In genomic region chr4:12629375-12629821, GRCm38 (mm10) we compare ENCODE assay signal across 14 mouse cellular contexts.
DNase-seq lines count a peak whose midpoint lies in the region; ATAC-seq lines count a peak whose summit lies in the region.
"Had no signal": no experiment of that assay in that cellular context is flagged by ENCODE, and none has a peak within 500 bp of the region (broad histone marks: within the 10 kb centered on the region; RNA-seq: fewer than 3 reads in every experiment).

No protein-coding gene starts in this region.

- no peak overlapping the region for H3K27ac ChIP-seq in hindbrain, embryonic 11.5 days (ENCODE audit: low read depth, low read length)
- H3K27ac ChIP-seq in midbrain, embryonic 12.5 days (replicated peaks), result peak overlapping the region; percentile 65
- H3K27ac ChIP-seq: embryonic facial prominence, embryonic 10.5 days; layer of hippocampus, adult 2 months had no signal

- peak; percentile 6 for DNase-seq in retina, postnatal 1 day
- no peak for DNase-seq in retina, embryonic 14.5 days (ENCODE audit: low spot score)
- DNase-seq in hindbrain, embryonic 11.5 days (ENCODE audit: low spot score), result peak; percentile 47
- DNase-seq in ovary, postnatal 36 days (ENCODE audit: low spot score), result no peak
- DNase-seq in layer of hippocampus, adult 11-12 months (ENCODE audit: low spot score), result no peak
- DNase-seq in spleen, postnatal 36 days (ENCODE audit: low spot score in 2 of 2), result no peak
- DNase-seq: cerebellum, adult 18-20 months; kidney, adult 9 months; liver; lung, adult 2 months had no signal

- H3K36me3 ChIP-seq in hindbrain, embryonic 11.5 days (ENCODE audit: control insufficient read depth, insufficient read depth, low read length), result no peaks in the 10 kb centered on the region
- no peaks in the 10 kb centered on the region for H3K36me3 ChIP-seq in midbrain, embryonic 12.5 days
- H3K36me3 ChIP-seq: embryonic facial prominence, embryonic 10.5 days; G1E had no signal

- H3K9ac ChIP-seq in hindbrain, embryonic 11.5 days (ENCODE audit: low read depth, low read length), result no peak overlapping the region
- H3K9ac ChIP-seq in midbrain, embryonic 12.5 days (replicated peaks), result no peak overlapping the region

- no peaks in the 10 kb centered on the region for H3K9me3 ChIP-seq in hindbrain, embryonic 11.5 days (ENCODE audit: control insufficient read depth, low read length)
- H3K9me3 ChIP-seq in midbrain, embryonic 12.5 days, result no peaks in the 10 kb centered on the region
- H3K9me3 ChIP-seq: embryonic facial prominence, embryonic 10.5 days; G1E had no signal

- peak; percentile 73 for ATAC-seq in hindbrain, embryonic 11.5 days (ENCODE audit: low FRiP score)
- ATAC-seq in midbrain, embryonic 12.5 days (ENCODE audit: low FRiP score, low read depth), result peak; percentile 68

- peaks cover 12% of the 10 kb centered on the region for H3K27me3 ChIP-seq in hindbrain, embryonic 11.5 days (ENCODE audit: control insufficient read depth, insufficient read depth, low read length)
- H3K27me3 ChIP-seq in midbrain, embryonic 12.5 days, result peaks cover 4% of the 10 kb centered on the region; the same call in 1 of the 2 replicates

- no peak overlapping the region for H3K4me3 ChIP-seq in hindbrain, embryonic 11.5 days (ENCODE audit: low read depth, low read length)
- H3K4me3 ChIP-seq in midbrain, embryonic 12.5 days, result no peak overlapping the region
- H3K4me3 ChIP-seq: embryonic facial prominence, embryonic 10.5 days; layer of hippocampus, adult 2 months had no signal

- 38% methylated on average over 2 of the region's 2 CpGs for WGBS in hindbrain, embryonic 11.5 days
- 24% methylated on average over 2 of the region's 2 CpGs for WGBS in midbrain, embryonic 12.5 days

- H3K4me1 ChIP-seq in hindbrain, embryonic 11.5 days (replicated peaks; ENCODE audit: control insufficient read depth, insufficient read depth, low read length), result no peaks in the 10 kb centered on the region
- H3K4me1 ChIP-seq in midbrain, embryonic 12.5 days, result peaks cover 12% of the 10 kb centered on the region

- H3K4me2 ChIP-seq in hindbrain, embryonic 11.5 days (replicated peaks; ENCODE audit: low read depth, low read length), result no peak overlapping the region
- H3K4me2 ChIP-seq in midbrain, embryonic 12.5 days (replicated peaks), result no peak overlapping the region

Comparison
In these comparisons a context has a peak if more than half of its experiments do, and no peak if none do; other contexts are left out.
1. DNase-seq: peak in retina, postnatal 1 day (single experiment) and hindbrain, embryonic 11.5 days (single experiment); none in retina, embryonic 14.5 days (single experiment), ovary, postnatal 36 days (single experiment), layer of hippocampus, adult 11-12 months (single experiment) and spleen, postnatal 36 days (0 of 2).